Mouse (Mus musculus): ENCODE measurements around the gene Smyd2. TPM values are rescaled to one million over a fixed set of nuclear protein-coding genes. Genes with fewer than 3 reads are reported as not detected.
A peak's percentile ranks its signal among the peaks of the same experiment; 100 is the strongest.

Gene Smyd2
- polyA plus RNA-seq (2015; fragmentation: Nextera tagmentation; extraction: Ambion mirVana): 76.8 and 80.7 TPM in 2 replicates

- Histone ChIP-seq H3K27ac (ENCODE audit: low read length) (no peak within 1 kb of the TSS), H3K4me3 (replicated peaks; ENCODE audit: low read length) (peak within 1 kb of the TSS; percentile 57), H3K9me3 (ENCODE audit: control insufficient read depth, low read length) (no peaks in the 10 kb centered on the region), H3K4me2 (ENCODE audit: low read length) (peak within 1 kb of the TSS; percentile 96), H3K4me1 (replicated peaks; ENCODE audit: control insufficient read depth, insufficient read depth, low read length) (peaks cover 21% of the 10 kb centered on the region), H3K9ac (replicated peaks; ENCODE audit: low read depth, low read length) (peak within 1 kb of the TSS; percentile 67), H3K36me3 (ENCODE audit: control insufficient read depth, insufficient read depth) (no peaks in the 10 kb centered on the region), H3K27me3 (replicated peaks; ENCODE audit: control insufficient read depth, insufficient read depth, low read length) (no peaks in the 10 kb centered on the region)
- ATAC-seq: peak; percentile 93
- WGBS: under 1% methylated on average over 80 of the region's 90 CpGs
Measured at GRCm38 (mm10) chr1:189921818-189922592, at the start of gene Smyd2. Gene Smyd2, minus strand, starts transcription at chr1:189922363.

- Histone ChIP-seq H3K4me2 (ENCODE audit: low read length) (no peak overlapping the region), H3K27me3 (replicated peaks; ENCODE audit: control insufficient read depth, insufficient read depth, low read length) (no peaks in the 10 kb centered on the region), H3K9ac (replicated peaks; ENCODE audit: low read depth, low read length) (no peak overlapping the region), H3K9me3 (ENCODE audit: control insufficient read depth, low read length) (no peaks in the 10 kb centered on the region), H3K4me3 (replicated peaks; ENCODE audit: low read length) (no peak overlapping the region), H3K36me3 (ENCODE audit: control insufficient read depth, insufficient read depth) (no peaks in the 10 kb centered on the region), H3K4me1 (replicated peaks; ENCODE audit: control insufficient read depth, insufficient read depth, low read length) (0 out of 2 replicates have a peak, but pooled peaks cover 3% of the 10 kb centered on the region), H3K27ac (ENCODE audit: low read length) (no peak overlapping the region)
- 90% methylated on average over 8 of the region's 8 CpGs for whole genome bisulfite sequencing
- no peak for ATAC-seq
Measured at GRCm38 (mm10) chr1:189970381-189970780, 48.2 kb upstream of the Smyd2 start.

DNA sequence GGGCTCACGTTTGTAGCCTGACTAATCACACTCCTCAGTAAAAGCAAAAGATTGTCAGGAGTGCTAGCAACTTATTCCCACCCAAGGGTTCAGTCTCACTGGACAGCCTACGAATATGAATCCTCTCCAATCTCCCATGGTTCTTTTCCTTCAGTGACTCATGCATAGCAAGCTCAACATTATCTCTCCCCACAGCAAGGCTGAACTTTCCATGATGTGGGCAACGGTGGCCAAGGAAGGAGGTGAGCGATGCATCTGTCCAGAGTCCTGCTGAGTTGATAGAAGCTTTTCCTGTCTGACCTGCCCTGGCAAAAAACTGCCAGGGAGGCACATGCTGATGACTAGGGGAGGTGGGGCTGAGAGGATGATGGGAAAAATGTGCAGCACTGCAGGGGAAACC lies 45.9 kb upstream of the Smyd2 start:
- no peak overlapping the region for H3K4me2 ChIP-seq (ENCODE audit: low read length)
- WGBS: 84% methylated on average over 4 of the region's 4 CpGs

DNA sequence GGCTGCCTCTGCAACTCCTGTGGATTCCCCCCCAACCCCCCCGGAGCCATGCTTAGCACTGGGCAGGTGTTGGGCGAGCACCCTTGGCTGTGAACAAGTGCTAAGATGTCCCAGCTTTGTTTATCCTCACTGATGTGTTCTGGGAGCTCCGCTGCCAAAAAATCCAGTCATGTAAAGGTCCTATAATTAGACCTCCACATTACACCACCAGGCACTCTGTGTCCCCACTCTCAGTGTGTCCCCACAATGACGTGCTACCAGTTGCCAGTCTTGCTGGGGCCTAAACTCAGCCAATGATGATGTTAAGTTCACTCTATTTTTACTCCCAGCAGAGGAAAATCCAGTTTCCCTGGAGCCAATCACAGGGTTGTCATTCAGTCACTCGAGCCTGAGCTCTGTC lies 38.3 kb upstream of the Smyd2 start:
- no peaks in the 10 kb centered on the region for H3K4me1 ChIP-seq (replicated peaks; ENCODE audit: control insufficient read depth, insufficient read depth, low read length)
- no peak overlapping the region for H3K9ac ChIP-seq (replicated peaks; ENCODE audit: low read depth, low read length)
- H3K4me2 ChIP-seq (ENCODE audit: low read length): no peak overlapping the region
- peak; percentile 50 for ATAC-seq
- no peaks in the 10 kb centered on the region for H3K27me3 ChIP-seq (replicated peaks; ENCODE audit: control insufficient read depth, insufficient read depth, low read length)
- no peaks in the 10 kb centered on the region for H3K36me3 ChIP-seq (ENCODE audit: control insufficient read depth, insufficient read depth)
- no peak overlapping the region for H3K27ac ChIP-seq (ENCODE audit: low read length)
- WGBS: 46% methylated on average over 5 of the region's 5 CpGs
- H3K4me3 ChIP-seq (replicated peaks; ENCODE audit: low read length): no peak overlapping the region
- H3K9me3 ChIP-seq (ENCODE audit: control insufficient read depth, low read length): no peaks in the 10 kb centered on the region

More for the DNA sequence above, 45.9 kb upstream of the Smyd2 start:
- Histone ChIP-seq H3K27ac (ENCODE audit: low read length) (no peak overlapping the region), H3K27me3 (replicated peaks; ENCODE audit: control insufficient read depth, insufficient read depth, low read length) (no peaks in the 10 kb centered on the region), H3K4me1 (replicated peaks; ENCODE audit: control insufficient read depth, insufficient read depth, low read length) (0 out of 2 replicates have a peak, but pooled peaks cover 3% of the 10 kb centered on the region), H3K9ac (replicated peaks; ENCODE audit: low read depth, low read length) (no peak overlapping the region), H3K36me3 (ENCODE audit: control insufficient read depth, insufficient read depth) (no peaks in the 10 kb centered on the region), H3K4me3 (replicated peaks; ENCODE audit: low read length) (no peak overlapping the region), H3K9me3 (ENCODE audit: control insufficient read depth, low read length) (no peaks in the 10 kb centered on the region)
- ATAC-seq: no peak

- Histone ChIP-seq H3K4me2 (ENCODE audit: low read length) (no peak overlapping the region), H3K27me3 (replicated peaks; ENCODE audit: control insufficient read depth, insufficient read depth, low read length) (no peaks in the 10 kb centered on the region), H3K27ac (ENCODE audit: low read length) (no peak overlapping the region), H3K9ac (replicated peaks; ENCODE audit: low read depth, low read length) (no peak overlapping the region), H3K4me3 (replicated peaks; ENCODE audit: low read length) (no peak overlapping the region), H3K9me3 (ENCODE audit: control insufficient read depth, low read length) (no peaks in the 10 kb centered on the region), H3K4me1 (replicated peaks; ENCODE audit: control insufficient read depth, insufficient read depth, low read length) (no peaks in the 10 kb centered on the region), H3K36me3 (ENCODE audit: control insufficient read depth, insufficient read depth) (no peaks in the 10 kb centered on the region)
- 85% methylated on average over 8 of the region's 8 CpGs for WGBS
- ATAC-seq: no peak
Measured at GRCm38 (mm10) chr1:189959802-189960201, 37.6 kb upstream of the Smyd2 start.

DNA sequence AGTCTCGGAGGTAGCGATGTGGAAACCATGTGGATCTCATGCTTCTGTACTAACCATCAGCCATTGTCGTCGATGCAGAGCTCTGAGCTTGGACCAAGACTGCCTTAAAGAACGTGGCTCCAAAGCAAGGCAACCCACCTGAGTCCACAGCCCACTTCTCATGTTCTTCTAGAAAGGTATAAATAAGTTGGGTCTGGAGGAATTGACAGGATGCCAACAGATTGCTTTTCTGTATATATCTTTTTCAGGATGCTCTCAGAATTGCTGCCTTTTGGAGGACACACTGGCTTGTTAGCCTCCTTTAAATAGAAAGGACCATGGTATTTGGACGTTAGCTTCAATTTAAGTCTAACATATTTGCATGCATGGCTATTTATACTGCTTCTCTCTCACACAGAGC lies 29.7 kb upstream of the Smyd2 start:
- Histone ChIP-seq H3K9ac (replicated peaks; ENCODE audit: low read depth, low read length) (no peak overlapping the region), H3K4me3 (replicated peaks; ENCODE audit: low read length) (no peak overlapping the region), H3K27ac (ENCODE audit: low read length) (no peak overlapping the region), H3K4me2 (ENCODE audit: low read length) (no peak overlapping the region), H3K27me3 (replicated peaks; ENCODE audit: control insufficient read depth, insufficient read depth, low read length) (no peaks in the 10 kb centered on the region), H3K4me1 (replicated peaks; ENCODE audit: control insufficient read depth, insufficient read depth, low read length) (no peaks in the 10 kb centered on the region), H3K9me3 (ENCODE audit: control insufficient read depth, low read length) (no peaks in the 10 kb centered on the region), H3K36me3 (ENCODE audit: control insufficient read depth, insufficient read depth) (no peaks in the 10 kb centered on the region)
- 83% methylated on average over 6 of the region's 6 CpGs for WGBS
- no peak for ATAC-seq

- WGBS: 56% methylated on average over 8 of the region's 8 CpGs
- Histone ChIP-seq H3K9me3 (ENCODE audit: control insufficient read depth, low read length) (no peaks in the 10 kb centered on the region), H3K4me1 (replicated peaks; ENCODE audit: control insufficient read depth, insufficient read depth, low read length) (no peaks in the 10 kb centered on the region), H3K4me3 (replicated peaks; ENCODE audit: low read length) (no peak overlapping the region), H3K4me2 (ENCODE audit: low read length) (no peak overlapping the region), H3K27ac (ENCODE audit: low read length) (no peak overlapping the region), H3K27me3 (replicated peaks; ENCODE audit: control insufficient read depth, insufficient read depth, low read length) (no peaks in the 10 kb centered on the region), H3K36me3 (ENCODE audit: control insufficient read depth, insufficient read depth) (no peaks in the 10 kb centered on the region), H3K9ac (replicated peaks; ENCODE audit: low read depth, low read length) (no peak overlapping the region)
- ATAC-seq: no peak
Measured at GRCm38 (mm10) chr1:189947411-189947810, 25.2 kb upstream of the Smyd2 start.

DNA sequence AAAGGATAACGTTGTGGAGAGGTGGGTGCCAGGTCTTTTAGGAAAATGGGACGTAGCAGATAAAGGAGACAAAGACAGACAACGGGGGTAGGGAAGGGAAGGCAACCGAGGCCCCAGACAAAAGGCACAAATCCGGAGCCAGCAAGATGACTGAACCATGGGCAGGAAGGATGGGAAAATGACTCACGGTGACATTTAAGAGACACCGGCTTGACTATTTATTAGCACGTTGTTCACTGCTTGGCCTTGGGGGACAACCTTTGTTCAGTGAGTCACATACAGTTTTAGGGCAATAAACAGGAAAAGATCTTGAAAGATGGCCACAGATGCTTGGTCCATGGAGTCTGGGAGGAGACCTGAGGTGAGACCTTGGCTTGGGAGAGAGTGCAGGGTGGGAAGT lies 24.0 kb upstream of the Smyd2 start:
- Histone ChIP-seq H3K36me3 (ENCODE audit: control insufficient read depth, insufficient read depth) (no peaks in the 10 kb centered on the region), H3K27ac (ENCODE audit: low read length) (no peak overlapping the region), H3K27me3 (replicated peaks; ENCODE audit: control insufficient read depth, insufficient read depth, low read length) (no peaks in the 10 kb centered on the region), H3K9me3 (ENCODE audit: control insufficient read depth, low read length) (no peaks in the 10 kb centered on the region), H3K9ac (replicated peaks; ENCODE audit: low read depth, low read length) (no peak overlapping the region), H3K4me3 (replicated peaks; ENCODE audit: low read length) (no peak overlapping the region), H3K4me2 (ENCODE audit: low read length) (no peak overlapping the region), H3K4me1 (replicated peaks; ENCODE audit: control insufficient read depth, insufficient read depth, low read length) (no peaks in the 10 kb centered on the region)
- ATAC-seq: no peak
- WGBS: 85% methylated on average over 8 of the region's 8 CpGs

DNA sequence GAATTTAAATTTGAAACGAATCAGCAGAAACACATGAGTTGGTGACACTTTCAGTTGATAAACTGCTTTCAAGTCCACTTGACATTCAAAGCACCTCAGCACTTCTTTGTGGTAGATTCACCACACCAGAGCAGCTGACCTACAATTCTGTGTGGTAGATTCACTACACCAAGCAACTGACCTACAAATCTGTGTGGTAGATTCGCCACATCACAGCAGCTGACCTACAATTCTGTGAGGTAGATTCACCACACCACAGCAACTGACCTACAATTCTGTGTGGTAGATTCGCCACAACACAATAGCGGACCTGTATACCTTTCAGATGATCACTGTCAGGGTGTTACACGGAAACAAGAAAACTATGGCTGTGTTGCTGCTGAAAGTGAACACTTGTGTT lies 19.6 kb upstream of the Smyd2 start:
- Histone ChIP-seq H3K27ac (ENCODE audit: low read length) (no peak overlapping the region), H3K27me3 (replicated peaks; ENCODE audit: control insufficient read depth, insufficient read depth, low read length) (no peaks in the 10 kb centered on the region), H3K36me3 (ENCODE audit: control insufficient read depth, insufficient read depth) (no peaks in the 10 kb centered on the region), H3K4me3 (replicated peaks; ENCODE audit: low read length) (no peak overlapping the region), H3K9ac (replicated peaks; ENCODE audit: low read depth, low read length) (no peak overlapping the region), H3K4me2 (ENCODE audit: low read length) (no peak overlapping the region), H3K4me1 (replicated peaks; ENCODE audit: control insufficient read depth, insufficient read depth, low read length) (no peaks in the 10 kb centered on the region), H3K9me3 (ENCODE audit: control insufficient read depth, low read length) (no peaks in the 10 kb centered on the region)
- no peak for ATAC-seq
- 90% methylated on average over 5 of the region's 5 CpGs for WGBS

All from forebrain, embryonic 16.5 days (tissue).